Mouse (Mus musculus) layer of hippocampus, postnatal 36 days (tissue): ENCODE results near the gene Dab2. TPM values are rescaled to one million over a fixed set of nuclear protein-coding genes. Genes with fewer than 3 reads are reported as not detected.

Experiments
- DNase-seq, 2 experiments: peaks; one replicate each; pipeline ENCODE4 v3.0.0; 2022
- total RNA-seq, 2 experiments: library from RNA; stranded (reverse); gene quantifications; 2 replicates each; pipeline ENCODE4 v1.2.3; 2021

Gene Dab2
- total RNA-seq, result 10 to 100 TPM; 10.8 to 12.4 TPM

DNA sequence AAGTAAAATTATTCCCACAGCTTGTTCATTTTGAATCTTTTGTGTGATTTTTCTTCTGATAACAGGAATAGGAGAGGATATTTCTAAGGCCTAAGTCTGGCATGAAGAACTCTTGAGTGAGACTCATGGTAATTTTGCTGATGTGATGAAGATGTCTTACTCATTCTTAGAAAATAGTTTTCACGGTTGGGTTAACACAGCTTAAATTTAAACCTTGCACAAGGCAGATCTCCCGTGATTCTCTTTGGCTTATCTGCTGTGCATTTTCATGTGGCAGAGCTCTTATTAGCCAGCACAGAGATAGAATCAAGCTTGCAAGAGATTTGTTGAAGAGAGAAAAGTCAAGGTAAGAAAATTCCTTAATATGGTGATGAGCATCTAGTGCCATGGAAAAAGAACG is at the start of gene Dab2:
TSS of gene Dab2 (plus strand) at position 235 of the 400 bp plus-strand sequence.
- DNase-seq, result no peak

- no peak for DNase-seq
Measured at GRCm38 (mm10) chr15:6253471-6253870, 46.1 kb upstream of the Dab2 start.

DNA sequence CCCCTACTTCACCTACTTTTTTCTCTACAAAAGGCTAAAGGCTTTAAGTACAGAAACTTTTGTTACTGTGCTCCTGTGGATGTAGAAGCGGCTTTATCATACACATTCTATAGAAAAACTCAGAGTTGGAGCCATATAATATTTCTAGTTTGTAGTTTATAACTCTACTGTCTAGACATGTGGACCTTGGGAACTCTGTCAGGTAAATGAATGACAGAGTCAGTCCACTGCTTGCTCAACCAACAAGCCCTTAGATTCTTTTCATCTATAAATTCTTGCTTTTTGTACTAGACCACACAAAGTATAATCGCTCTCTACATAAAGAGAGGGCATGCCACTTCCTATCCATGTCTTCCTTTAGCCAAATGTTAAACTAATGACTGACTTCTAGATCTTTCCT is 45.2 kb upstream of the Dab2 start:
- DNase-seq, result no peak

DNA sequence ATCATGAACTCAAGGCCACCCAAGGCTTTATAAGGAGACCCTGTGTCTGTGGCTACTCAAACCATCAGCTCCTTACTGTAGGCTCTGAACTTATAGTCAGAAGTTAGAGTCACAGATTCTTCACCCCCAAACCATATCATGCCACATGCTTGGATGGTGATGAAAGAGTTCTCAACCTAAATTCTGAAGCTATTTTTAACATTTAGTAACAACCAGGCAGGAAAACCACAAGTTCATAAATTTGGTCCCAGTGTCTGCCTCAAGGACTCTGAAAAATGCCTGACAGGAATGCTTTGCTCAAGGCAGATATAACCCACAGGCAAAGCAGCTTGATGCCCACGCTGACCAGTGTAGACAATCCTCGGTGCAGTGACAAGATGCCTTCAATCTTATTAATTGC is 42.5 kb upstream of the Dab2 start:
- DNase-seq, result no peak

DNA sequence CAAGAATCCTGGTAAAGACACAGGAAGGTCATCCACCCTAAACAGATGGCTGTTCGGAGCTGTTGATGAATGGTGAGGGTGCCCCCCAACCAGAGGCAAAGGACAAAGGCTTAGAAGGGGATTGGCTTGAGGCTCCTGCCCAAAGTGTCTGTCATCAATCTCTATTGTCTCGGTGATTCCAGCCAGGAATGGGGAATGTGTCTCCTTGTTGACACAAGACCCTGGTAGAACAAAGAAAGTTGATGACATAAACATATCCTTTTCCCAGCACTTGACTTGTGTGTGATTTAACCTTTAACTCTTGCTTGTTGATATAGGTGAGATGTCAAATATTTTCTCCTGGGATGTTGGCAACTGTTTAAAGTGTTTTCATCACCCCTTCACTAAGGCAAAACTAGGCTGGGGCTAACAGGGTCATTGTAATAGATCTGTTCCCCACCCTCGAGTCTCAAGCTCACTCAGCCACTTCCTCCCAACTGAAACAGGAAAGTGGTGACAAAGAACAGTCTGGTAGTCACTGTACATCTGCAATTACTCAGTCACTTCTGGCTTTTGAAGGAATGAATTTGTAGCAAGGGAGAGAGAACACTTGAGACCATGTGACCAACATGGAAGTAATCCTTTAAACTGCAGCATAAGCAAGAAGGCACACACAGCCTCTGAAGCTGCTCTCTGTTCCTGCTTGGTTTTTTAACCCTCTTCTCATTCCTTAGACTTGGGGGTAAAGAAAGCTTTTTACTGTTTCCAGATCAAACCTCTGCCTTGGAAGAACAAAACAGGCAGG is 39.4 kb upstream of the Dab2 start:
- DNase-seq, result no peak

DNA sequence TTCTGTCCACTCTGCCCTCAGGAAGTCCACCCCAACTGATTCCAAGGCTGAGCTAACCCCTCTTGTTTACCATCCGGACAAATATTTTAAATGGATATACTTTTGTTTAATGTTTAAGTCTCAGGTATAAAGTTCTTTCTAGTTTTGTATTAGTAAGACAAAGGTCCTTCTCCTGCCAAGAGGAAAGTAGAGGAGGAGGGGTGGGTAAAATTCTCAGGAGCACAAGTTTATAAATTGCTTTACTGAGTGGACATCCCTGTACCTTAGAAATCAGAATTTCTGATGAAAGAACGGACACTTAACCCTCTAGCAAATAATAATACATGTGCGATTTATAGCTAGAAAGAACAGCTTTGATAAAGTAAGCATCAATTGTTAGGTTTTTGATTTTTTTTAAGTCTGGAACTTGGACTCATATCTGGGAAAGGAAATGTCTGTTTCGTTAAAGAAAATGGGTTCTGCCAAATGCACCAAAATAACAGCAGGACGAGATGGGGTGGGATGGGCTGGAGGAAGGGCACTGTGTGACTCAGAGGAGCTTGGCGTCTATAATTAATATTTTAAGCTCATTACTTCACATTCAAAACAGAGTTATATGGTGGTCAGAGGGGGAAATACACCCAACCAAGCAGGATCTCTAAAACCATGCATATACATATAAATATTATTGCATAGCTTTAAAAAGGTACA is 38.7 kb upstream of the Dab2 start:
- no peak for DNase-seq

- no peak for DNase-seq
Measured at GRCm38 (mm10) chr15:6267147-6267758, 32.3 kb upstream of the Dab2 start.

DNA sequence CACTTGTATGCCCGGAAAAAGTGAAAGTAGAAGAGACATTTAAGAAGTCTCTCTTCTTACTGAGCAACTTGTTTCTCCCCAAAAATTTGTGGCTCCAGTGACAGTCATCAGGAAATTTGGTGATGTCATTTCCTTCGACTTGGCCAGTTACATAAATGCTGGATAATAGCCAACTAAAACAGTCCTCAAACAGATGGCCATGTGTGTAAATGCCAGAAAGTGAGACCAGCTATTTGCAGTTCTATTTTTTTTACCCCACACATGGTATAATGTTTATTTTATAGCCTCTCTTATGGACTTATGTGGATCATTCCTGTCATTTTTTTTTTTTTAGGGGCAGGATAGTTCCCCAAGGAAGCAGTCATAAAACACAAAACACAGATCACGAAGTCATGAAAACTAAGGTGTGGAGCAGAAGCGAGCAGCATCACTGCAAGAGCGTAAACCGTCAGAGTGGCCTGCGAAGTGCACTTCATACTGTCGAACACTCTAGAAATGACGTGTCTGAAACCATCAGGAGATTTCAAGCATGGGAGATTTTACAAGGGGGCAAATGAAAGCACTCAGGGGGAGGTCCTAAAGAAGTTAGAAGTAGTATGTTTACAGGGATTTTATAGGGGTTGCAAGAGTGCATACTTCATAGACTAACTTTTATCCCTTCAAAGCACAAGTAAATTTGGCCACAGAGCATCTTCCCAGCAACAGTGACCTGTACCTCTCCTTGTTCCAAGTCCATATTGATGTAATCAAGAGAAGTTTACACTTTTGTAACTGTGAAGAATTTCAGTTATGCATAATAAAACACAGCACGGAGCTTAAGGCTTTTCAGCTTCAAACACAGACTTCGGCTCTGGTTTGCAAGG is 20.8 kb upstream of the Dab2 start:
- no peak for DNase-seq

GRCm38 (mm10) chr15:6280021-6280451 is 19.6 kb upstream of the Dab2 start:
- DNase-seq, result no peak

DNA sequence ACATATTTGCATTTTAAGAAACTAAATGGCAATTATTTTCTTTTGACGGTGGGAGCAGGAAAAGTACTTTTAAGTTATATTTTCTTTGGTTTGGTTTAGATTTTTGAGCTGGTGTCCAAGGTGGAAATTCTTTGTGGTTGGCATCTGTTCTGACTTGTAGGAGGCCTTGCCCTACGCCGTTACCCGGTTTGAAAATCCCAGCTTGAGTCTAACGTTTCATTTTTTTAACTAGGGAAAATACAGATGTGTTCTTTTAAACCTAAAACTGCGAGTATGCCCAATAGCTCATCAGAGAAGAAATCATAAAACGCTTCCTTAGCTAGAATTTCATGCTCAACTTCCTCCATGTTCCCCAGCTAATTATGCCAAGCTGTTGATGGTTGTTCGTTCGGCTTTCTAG is 16.3 kb upstream of the Dab2 start:
- DNase-seq, result no peak

DNA sequence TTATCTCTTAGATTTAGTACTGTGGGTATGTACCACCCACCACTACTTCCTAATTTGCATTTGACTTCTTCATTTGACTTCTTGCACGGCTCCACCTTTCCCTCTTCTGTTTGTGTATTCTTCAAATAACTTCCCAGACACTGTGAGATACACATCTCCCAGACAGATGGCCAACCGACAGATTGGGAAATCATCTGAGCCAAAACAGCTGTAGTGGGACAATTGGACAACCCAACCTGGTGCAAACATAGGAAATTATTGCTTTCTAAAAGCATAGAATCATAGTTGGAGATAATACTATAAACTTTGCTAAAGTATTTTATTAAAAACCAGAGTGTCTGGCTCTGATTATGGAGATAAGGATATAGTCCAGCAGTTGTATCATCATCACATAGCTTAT is 3.5 kb upstream of the Dab2 start:
- no peak for DNase-seq

- no peak for DNase-seq
Measured at GRCm38 (mm10) chr15:6298726-6299125, 862 bp upstream of the Dab2 start.

DNA sequence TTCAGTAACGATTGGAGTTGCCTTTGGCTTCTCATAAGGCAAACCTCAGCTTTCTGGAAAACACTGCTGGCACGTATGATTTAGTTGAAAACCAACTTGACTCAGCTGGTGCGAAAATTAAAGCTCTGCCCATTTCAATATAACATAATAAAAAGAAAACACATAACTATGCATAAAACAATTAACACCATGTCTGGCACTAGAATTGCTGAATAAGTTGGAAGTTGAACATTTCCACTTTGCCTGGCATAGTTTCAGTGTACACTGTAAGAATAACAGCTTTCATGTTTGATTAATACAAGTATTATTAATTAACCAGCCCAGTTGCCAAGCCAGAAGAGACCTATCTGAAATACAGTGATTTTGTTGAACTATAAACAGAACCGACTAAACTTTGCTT is 2.6 kb downstream of the Dab2 start:
- DNase-seq, result no peak

DNA sequence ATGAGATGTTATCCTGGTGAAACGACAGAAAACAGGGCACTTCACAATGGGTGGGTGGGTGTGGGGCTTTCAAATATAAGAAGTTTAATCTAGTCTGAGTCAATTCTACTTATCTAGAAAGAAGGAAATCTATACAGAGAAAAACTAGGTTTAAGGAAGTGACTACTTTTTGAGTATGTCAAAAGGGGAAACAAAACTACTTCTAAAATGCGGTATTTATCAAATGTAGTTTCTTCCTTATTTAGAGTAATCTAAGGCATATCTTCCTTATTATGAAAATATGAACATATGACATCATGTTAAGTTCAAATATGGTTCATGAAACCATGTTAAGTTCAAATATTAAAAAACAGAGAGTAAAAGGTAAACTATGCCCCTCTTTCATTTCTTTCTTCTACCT is 4.2 kb downstream of the Dab2 start:
- DNase-seq, result no peak

- no peak for DNase-seq
Measured at GRCm38 (mm10) chr15:6309633-6310032, 10.0 kb downstream of the Dab2 start.

GRCm38 (mm10) chr15:6310417-6310816 is 10.8 kb downstream of the Dab2 start:
- no peak for DNase-seq

GRCm38 (mm10) chr15:6312396-6312795 is 12.8 kb downstream of the Dab2 start:
- no peak for DNase-seq

- no peak for DNase-seq
Measured at GRCm38 (mm10) chr15:6319352-6319751, 19.8 kb downstream of the Dab2 start.

DNA sequence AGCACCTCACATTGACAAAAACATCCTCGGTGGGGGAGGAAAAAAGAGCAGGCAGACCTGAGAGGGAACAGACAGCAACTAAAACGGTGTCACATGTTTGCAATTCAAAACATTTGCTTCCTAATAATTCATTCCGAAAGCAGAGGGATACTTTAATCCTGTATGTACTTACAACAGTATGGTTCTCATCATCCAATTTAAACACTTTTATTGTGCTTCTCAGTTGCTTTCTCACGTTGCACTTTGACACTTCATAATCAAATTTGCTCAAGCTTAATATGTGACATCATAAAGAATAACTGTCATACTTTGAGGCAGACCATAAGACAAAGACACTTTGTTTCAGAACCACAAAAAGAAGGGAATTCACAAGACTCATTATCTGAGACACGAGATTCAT is 20.9 kb downstream of the Dab2 start:
- DNase-seq, result no peak

- DNase-seq, result no peak
Measured at GRCm38 (mm10) chr15:6321263-6321662, 21.7 kb downstream of the Dab2 start.

GRCm38 (mm10) chr15:6322311-6322710 is 22.7 kb downstream of the Dab2 start:
- DNase-seq, result no peak

DNA sequence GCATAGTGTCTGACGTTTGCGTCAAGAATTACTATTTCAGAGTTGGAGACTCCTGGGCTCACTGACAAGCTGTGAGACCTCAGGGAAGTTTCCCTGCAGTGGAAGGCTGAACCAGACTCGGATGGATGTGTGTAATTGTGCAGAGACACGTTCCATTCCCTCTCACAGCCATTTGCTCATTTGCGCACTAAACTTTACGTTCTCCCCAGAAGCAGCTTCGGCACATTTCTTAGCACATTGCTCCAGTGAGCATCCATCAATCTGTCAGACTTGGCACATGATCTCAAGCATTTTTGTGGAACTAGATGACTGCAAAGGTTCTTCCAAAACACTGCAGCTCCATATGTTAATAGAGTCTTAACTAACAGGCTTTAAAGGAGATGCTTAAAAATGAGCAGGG is 24.0 kb downstream of the Dab2 start:
- DNase-seq, result peak; percentile 16 to 32

- no peak for DNase-seq
Measured at GRCm38 (mm10) chr15:6325443-6325842, 25.9 kb downstream of the Dab2 start.
